Mouse (Mus musculus) layer of hippocampus, adult 2 months (tissue): ENCODE measurements at regions not wholly inside any gene's neighbourhood (a gene's known extent, or its start where the extent isn't known, plus 50 kb on each side); places are given as distances from the start of the nearest gene placed in this dataset.

ENCODE experiments used
- DNase-seq, 2 experiments: peaks; one replicate each; pipeline ENCODE4 v3.0.0; 2022; ENCODE audit warnings: low spot score in 2 of 2
- H3K27ac ChIP-seq: fragments of 200-600 bp; 2 replicates; pipeline ENCODE4 v1.8.1; 2022
- H3K4me3 ChIP-seq: fragments of 200-600 bp; 2 replicates; pipeline ENCODE4 v1.8.1; 2022; ENCODE audit warnings: mild to moderate bottlenecking
- CTCF ChIP-seq: fragments of 200-600 bp; conservative IDR thresholded peaks from 2 replicates; pipeline ENCODE4 v1.8.1; 2022; ENCODE audit warnings: antibody characterized with exemption, mild to moderate bottlenecking, moderate library complexity

GRCm38 (mm10) chr13:47748906-47749305 is 512.1 kb upstream of the Id4 start:
- TF ChIP-seq CTCF = no peak
- DNase-seq = no peak
- no peak overlapping the region for H3K4me3 ChIP-seq

GRCm38 (mm10) chr13:47751033-47751432 is 510.0 kb upstream of the Id4 start:
- no peak overlapping the region for H3K27ac ChIP-seq
- DNase-seq = no peak
- H3K4me3 ChIP-seq = no peak overlapping the region
- no peak for TF ChIP-seq CTCF

More at GRCm38 (mm10) chr13:47748906-47749305, 512.1 kb upstream of the Id4 start:
- no peak overlapping the region for H3K27ac ChIP-seq

GRCm38 (mm10) chr13:47764802-47765597 is 496.0 kb upstream of the Id4 start:
- DNase-seq = no peak
- no peak overlapping the region for H3K4me3 ChIP-seq
- H3K27ac ChIP-seq = no peak overlapping the region
- no peak for TF ChIP-seq CTCF

GRCm38 (mm10) chr13:47768963-47769527 is 492.0 kb upstream of the Id4 start:
- Histone ChIP-seq H3K27ac (no peak overlapping the region), H3K4me3 (no peak overlapping the region)
- no peak for DNase-seq
- no peak for TF ChIP-seq CTCF

GRCm38 (mm10) chr13:47777206-47778099 is 483.6 kb upstream of the Id4 start:
- Histone ChIP-seq H3K27ac (no peak overlapping the region), H3K4me3 (no peak overlapping the region; the same call in 1 of the 2 replicates)
- no peak for TF ChIP-seq CTCF
- no peak for DNase-seq

- no peak overlapping the region for H3K4me3 ChIP-seq
- TF ChIP-seq CTCF = no peak
- no peak for DNase-seq
- no peak overlapping the region for H3K27ac ChIP-seq
Measured at GRCm38 (mm10) chr13:47778218-47779009, 482.6 kb upstream of the Id4 start.

GRCm38 (mm10) chr13:47784406-47784805 is 476.6 kb upstream of the Id4 start:
- no peak for DNase-seq
- no peak overlapping the region for H3K27ac ChIP-seq
- no peak overlapping the region for H3K4me3 ChIP-seq
- TF ChIP-seq CTCF = no peak

GRCm38 (mm10) chr13:47797859-47798258 is 463.2 kb upstream of the Id4 start:
- TF ChIP-seq CTCF = no peak
- DNase-seq = no peak
- no peak overlapping the region for H3K4me3 ChIP-seq
- H3K27ac ChIP-seq = no peak overlapping the region

- no peak for DNase-seq
- TF ChIP-seq CTCF = no peak
- Histone ChIP-seq H3K4me3 (no peak overlapping the region), H3K27ac (no peak overlapping the region)
Measured at GRCm38 (mm10) chr13:47811711-47812415, 449.2 kb upstream of the Id4 start.

GRCm38 (mm10) chr13:47818924-47819564 is 442.0 kb upstream of the Id4 start:
- H3K4me3 ChIP-seq = no peak overlapping the region

GRCm38 (mm10) chr13:47836491-47836890 is 424.5 kb upstream of the Id4 start:
- DNase-seq = peak; percentile 11 to 59
- no peak overlapping the region for H3K27ac ChIP-seq
- peak; percentile 76 for TF ChIP-seq CTCF
- H3K4me3 ChIP-seq = no peak overlapping the region

More at GRCm38 (mm10) chr13:47818924-47819564, 442.0 kb upstream of the Id4 start:
- TF ChIP-seq CTCF = no peak
- no peak overlapping the region for H3K27ac ChIP-seq
- no peak for DNase-seq
